ENCODE assay signal across 8 mouse cellular contexts in the genomic region with DNA sequence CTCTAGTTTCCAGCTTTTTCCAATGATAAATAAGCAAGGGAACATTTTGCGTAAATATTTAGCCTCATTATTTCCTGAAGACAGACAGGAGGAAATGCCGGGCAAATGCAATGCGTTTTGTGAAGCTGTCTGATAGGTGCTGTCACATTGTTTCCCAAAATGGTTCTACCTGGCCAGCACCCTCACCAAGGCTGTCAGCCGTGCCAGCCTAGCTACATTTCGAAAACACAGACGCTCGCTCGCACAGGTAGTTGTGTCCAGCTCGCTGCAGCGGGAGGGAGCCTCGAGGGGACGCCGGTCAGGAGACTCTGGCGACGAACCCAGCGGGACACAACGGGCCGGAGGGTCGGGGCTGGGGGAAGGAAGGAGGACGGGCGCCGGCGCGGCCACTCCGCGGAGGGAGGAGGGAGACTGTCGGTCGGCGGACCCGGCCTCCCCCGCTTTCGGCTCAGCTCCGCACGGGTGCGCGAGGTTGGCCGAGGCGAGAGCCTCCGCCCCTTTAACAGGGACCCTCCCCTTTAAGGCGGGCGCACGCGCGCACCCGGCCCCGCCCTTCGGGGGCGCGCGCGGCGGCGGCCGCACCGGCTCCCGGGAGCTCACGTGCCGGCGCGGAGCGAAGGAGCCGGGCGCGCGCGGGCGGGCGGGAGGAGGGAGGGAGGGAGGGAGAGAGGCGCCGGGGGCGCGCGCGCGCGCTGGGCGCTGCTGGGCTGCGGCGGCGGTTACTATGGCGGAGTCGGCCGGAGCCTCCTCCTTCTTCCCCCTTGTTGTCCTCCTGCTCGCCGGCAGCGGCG. TPM values are rescaled to one million over a fixed set of nuclear protein-coding genes. Genes with fewer than 3 reads are reported as not detected.
DNase-seq lines count a peak whose midpoint lies in the region; ATAC-seq and TF ChIP-seq lines count a peak whose summit lies in the region.

A gene (plus strand): TSS at position 647 of the 791 bp plus-strand sequence.

- peak within 1 kb of the TSS; percentile 95 for H3K27ac ChIP-seq in left cerebral cortex, adult 2 months
- 0 out of 2 replicates have a peak within 1 kb of the TSS, but pooled peaks have one; percentile 21 for H3K27ac ChIP-seq in macrophage

- peak within 1 kb of the TSS; percentile 79 for H3K4me3 ChIP-seq in left cerebral cortex, adult 2 months
- H3K4me3 ChIP-seq in macrophage (ENCODE audit: inconsistent target): peak within 1 kb of the TSS; percentile 69

- intact Hi-C loops in left cerebral cortex, adult 2 months (cut with DNase I): loop anchor here (1.0 kb wide), 1 partner anchor 28 kb away; no protein-coding TSS in a partner anchor

- H3K79me2 ChIP-seq in macrophage (ENCODE audit: inconsistent target): peaks cover 44% of the 10 kb centered on the region

- peak; percentile 82 to 91 for DNase-seq in cerebellum, postnatal 4 days (ENCODE audit: low spot score in 2 of 2)
- DNase-seq in gastrocnemius, postnatal 10 days: peak; percentile 89
- DNase-seq in hindlimb bud, embryonic 11.5 days (ENCODE audit: extremely low spot score, low read depth, low spot score): peak; percentile 44
- DNase-seq in left cerebral cortex, adult 2 months (ENCODE audit: extremely low spot score in 1 of 2, low spot score in 2 of 2): peak; percentile 88
- peak; percentile 89 for DNase-seq in retina, postnatal 7 days (ENCODE audit: low read depth, low spot score)
- peak; percentile 86 to 88 for DNase-seq in urinary bladder, adult 18-20 months (ENCODE audit: low spot score in 2 of 2)

- no peaks in the 10 kb centered on the region for H3K36me3 ChIP-seq in macrophage (ENCODE audit: inconsistent target)

- ATAC-seq in activated CD4-positive, CD25-positive, alpha-beta regulatory T cell, adult 4 months: peak; percentile 92

- WGBS in macrophage (ENCODE audit: missing documents): 1% methylated on average over 44 of the region's 87 CpGs

- no peak for TF ChIP-seq CTCF in left cerebral cortex, adult 2 months (IDR thresholded peaks at IDR 0.05)

RNA-seq across cellular contexts. Expression of the gene that starts here (rescaled TPM):
- 1 to 10 TPM; 3.5 to 3.6 TPM for polyA plus RNA-seq in activated CD4-positive, CD25-positive, alpha-beta regulatory T cell, adult 4 months (2017; shearing (Covaris generic))
- 10 to 100 TPM; 21.7 to 22.4 TPM for total RNA-seq in gastrocnemius, postnatal 10 days (2021)
- 100 to 1,000 TPM; 102 to 114 TPM for total RNA-seq in left cerebral cortex, adult 2 months (2021)
- total RNA-seq in macrophage (2018; cell fraction: chromatin; rRNA removed): 10 to 100 TPM in 17 of 26 experiments, 1 to 10 TPM in 9; 3.9 to 30.0 (median 13.3) TPM
- 10 to 100 TPM in 24 of 26 experiments, 1 to 10 TPM in 2; 8.4 to 19.8 (median 14.9) TPM for total RNA-seq in macrophage (2018; cell fraction: cytosol; rRNA removed)
- 10 to 100 TPM; 12.9 to 36.2 (median 21.7) TPM for total RNA-seq in macrophage (2018; cell fraction: nucleus; rRNA removed)
- polyA plus RNA-seq in macrophage (2018): 13.7 to 15.7 TPM (median 14.6 TPM) in 3 replicates

Comparison
In these comparisons a context has a peak if more than half of its experiments do, and no peak if none do; other contexts are left out.
1. Peak in every context shown above with its lines: DNase-seq, ATAC-seq, H3K4me3 ChIP-seq and H3K27ac ChIP-seq.
2. RNA of the gene that starts here (total RNA-seq): 102 to 114 TPM in left cerebral cortex, adult 2 months; 21.7 to 22.4 TPM in gastrocnemius, postnatal 10 days; every median in the first group is over 4 times any median in the second.